Mouse (Mus musculus): ENCODE results near the gene Ccdc186.

- TF ChIP-seq MYOD1 (IDR thresholded peaks at IDR 0.05; ENCODE audit: control insufficient read depth in 1 of 3, insufficient read length in 2 of 3, low read depth in 2 of 3) (no peak), MAX (IDR thresholded peaks at IDR 0.05; ENCODE audit: low read depth) (no peak), USF1 (IDR thresholded peaks at IDR 0.05; ENCODE audit: low read depth) (no peak), E2F4 (IDR thresholded peaks at IDR 0.05; ENCODE audit: insufficient read depth) (no peak), TCF12 (IDR thresholded peaks at IDR 0.05; ENCODE audit: insufficient read depth, poor library complexity, severe bottlenecking) (no peak), POLR2A (IDR thresholded peaks at IDR 0.05; ENCODE audit: insufficient read length, low read depth) (no peak), POLR2AphosphoS2 (IDR thresholded peaks at IDR 0.05; ENCODE audit: insufficient read length, low read depth) (no peak), SRF (IDR thresholded peaks at IDR 0.05; ENCODE audit: control insufficient read depth, insufficient read length, low read depth) (no peak), CEBPB (IDR thresholded peaks at IDR 0.05; ENCODE audit: insufficient read depth, poor library complexity, severe bottlenecking) (no peak), TCF3 (IDR thresholded peaks at IDR 0.05; ENCODE audit: insufficient read length, low read depth) (no peak), MYOG (IDR thresholded peaks at IDR 0.05; ENCODE audit: control insufficient read depth in 1 of 3, insufficient read depth in 1 of 3, insufficient read length in 2 of 3, low read depth in 2 of 3) (no peak)
Observed at GRCm38 (mm10) chr19:56775893-56776718, 45.9 kb downstream of the Ccdc186 start.

Measured in myocyte (in vitro differentiated cells).